Mouse (Mus musculus) C2C12 (cell line): ENCODE results near the gene Rbm28.

Experiments
- CTCF ChIP-seq: IDR thresholded peaks from one replicate; pipeline ENCODE4 v1.5.1; 2011; ENCODE audit not compliant: control insufficient read depth, insufficient read depth, insufficient read length
- FOSL1 ChIP-seq: IDR thresholded peaks from one replicate; pipeline ENCODE4 v1.8.0; 2011; ENCODE audit warnings: mild to moderate bottlenecking, low read length; ENCODE audit not compliant: poor library complexity, insufficient read depth, severe bottlenecking
- USF1 ChIP-seq: IDR thresholded peaks from one replicate; pipeline ENCODE4 v1.6.1; 2011; ENCODE audit warnings: low read depth, mild to moderate bottlenecking, control low read depth, moderate library complexity

DNA sequence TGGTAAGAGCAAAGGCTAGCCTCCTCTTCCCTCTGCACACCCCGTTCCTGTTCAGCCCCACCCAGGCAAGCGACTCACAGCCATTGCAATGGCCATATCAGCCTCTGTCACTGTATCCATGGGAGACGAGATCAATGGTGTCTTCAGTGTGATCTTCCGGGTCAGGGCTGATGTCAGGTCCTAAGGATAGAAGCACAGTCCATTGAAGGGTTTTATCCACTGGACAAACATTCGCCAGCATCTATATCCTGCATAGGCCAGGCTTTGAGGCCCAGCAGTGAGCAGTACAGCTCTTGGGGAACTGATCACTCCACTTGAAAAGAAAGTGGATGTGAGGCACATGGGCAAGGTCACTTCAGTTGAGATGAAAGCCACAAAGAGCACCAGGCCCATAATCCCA lies 42.2 kb upstream of the Rbm28 start:
- TF ChIP-seq CTCF (no peak), USF1 (no peak), FOSL1 (no peak)
